Mouse (Mus musculus) activated CD4-positive, CD25-positive, alpha-beta regulatory T cell, adult 4 months (primary cell): ENCODE data around the gene Prrc2a. TPM values are rescaled to one million over a fixed set of nuclear protein-coding genes. Genes with fewer than 3 reads are reported as not detected.
"Not testable (repeated sequence)": the region's sequence is repeated elsewhere in the genome, so short reads cannot be mapped to it uniquely, and the experiment has no call there.

ENCODE experiments used
- ATAC-seq: one replicate; pipeline ENCODE4 v1.8.0; 2017
- polyA plus RNA-seq, 2 experiments: library from polyadenylated mRNA; unstranded; fragments of 100-300 nt; shearing (Covaris generic); gene quantifications; one replicate each; pipeline ENCODE4 v1.2.1; 2017

Gene Prrc2a
- polyA plus RNA-seq, 2 experiments from 2014 or later = 38.8 to 78.9 TPM

GRCm38 (mm10) chr17:35131500-35132173 lies 33.1 kb downstream of the Prrc2a start, which contains the start of gene Apom:
TSS of gene Apom (minus strand) at chr17:35132050.
- ATAC-seq = no peak

GRCm38 (mm10) chr17:35131038-35131437 lies 33.7 kb downstream of the Prrc2a start:
- no peak for ATAC-seq

- no peak for ATAC-seq
Observed at GRCm38 (mm10) chr17:35128996-35129395, 35.7 kb downstream of the Prrc2a start.

- no peak for ATAC-seq
Observed at GRCm38 (mm10) chr17:35127017-35127416, 37.7 kb downstream of the Prrc2a start.

GRCm38 (mm10) chr17:35126206-35126611 lies 38.5 kb downstream of the Prrc2a start, which contains the start of gene D17H6S53E:
TSS of gene D17H6S53E (plus strand) at chr17:35126373.
- peak; percentile 47 for ATAC-seq

- ATAC-seq = no peak
Observed at GRCm38 (mm10) chr17:35125578-35125977, 39.1 kb downstream of the Prrc2a start.

- ATAC-seq = no peak
Observed at GRCm38 (mm10) chr17:35125081-35125480, 39.6 kb downstream of the Prrc2a start.

GRCm38 (mm10) chr17:35124261-35124896 lies 40.3 kb downstream of the Prrc2a start:
- not testable (repeated sequence) for ATAC-seq

GRCm38 (mm10) chr17:35123287-35123686 lies 41.4 kb downstream of the Prrc2a start:
- not testable (repeated sequence) for ATAC-seq

GRCm38 (mm10) chr17:35121871-35122303 lies 42.8 kb downstream of the Prrc2a start, which contains the start of gene Csnk2b:
TSS of gene Csnk2b (minus strand) at chr17:35122053.
- peak; percentile 1 for ATAC-seq

GRCm38 (mm10) chr17:35121143-35121799 lies 43.4 kb downstream of the Prrc2a start, which contains the start of gene Gpank1:
TSS of gene Gpank1 (plus strand) at chr17:35121455.
- peak; percentile 91 for ATAC-seq

GRCm38 (mm10) chr17:35120745-35121142 lies 44.0 kb downstream of the Prrc2a start:
- no peak for ATAC-seq

- peak; percentile 32 for ATAC-seq
Observed at GRCm38 (mm10) chr17:35115046-35116019, 49.4 kb downstream of the Prrc2a start, which contains the start of gene Ly6g5b. TSS of gene Ly6g5b (minus strand) at chr17:35115428.

- ATAC-seq = no peak
Observed at GRCm38 (mm10) chr17:35111774-35112173, 52.9 kb downstream of the Prrc2a start.

GRCm38 (mm10) chr17:35108097-35108496 lies 56.6 kb downstream of the Prrc2a start, which contains the start of gene Ly6g5c:
TSS of gene Ly6g5c (plus strand) at chr17:35108279.
- ATAC-seq = no peak

GRCm38 (mm10) chr17:35106522-35106921 lies 58.2 kb downstream of the Prrc2a start:
- ATAC-seq = no peak

- ATAC-seq = no peak
Observed at GRCm38 (mm10) chr17:35105740-35106389, 58.8 kb downstream of the Prrc2a start.

- ATAC-seq = no peak
Observed at GRCm38 (mm10) chr17:35104754-35105153, 59.9 kb downstream of the Prrc2a start.

- ATAC-seq = no peak
Observed at GRCm38 (mm10) chr17:35104079-35104478, 60.6 kb downstream of the Prrc2a start.

- no peak for ATAC-seq
Observed at GRCm38 (mm10) chr17:35103221-35103690, 61.4 kb downstream of the Prrc2a start.

- no peak for ATAC-seq
Observed at GRCm38 (mm10) chr17:35102299-35102698, 62.4 kb downstream of the Prrc2a start.
